Mouse (Mus musculus): ENCODE results near the gene Gtf2a2. TPM values are rescaled to one million over a fixed set of nuclear protein-coding genes. Genes with fewer than 3 reads are reported as not detected.

The Gtf2a2 gene
- 2.9 and 8.5 TPM in 2 replicates for polyA plus RNA-seq (2012; rRNA removed; ENCODE audit: low replicate concordance)

GRCm38 (mm10) chr9:70012408-70012901 is at the start of gene Gtf2a2:
Gtf2a2 (plus strand) TSS chr9:70012550.

GRCm38 (mm10) chr9:69989303-69990121 is 22.8 kb upstream of the Gtf2a2 start, which contains the start of gene Bnip2:
Bnip2 (plus strand) TSS chr9:69989466.

GRCm38 (mm10) chr9:70037988-70038387 is 25.6 kb downstream of the Gtf2a2 start, which contains the start of gene Gcnt3:
Gcnt3 (minus strand) TSS chr9:70038088.

Other genes with a start within 250 kb of the Gtf2a2 start
- gene Bnip2, start 23.1 kb upstream of the Gtf2a2 start, polyA plus RNA-seq (2012; rRNA removed; ENCODE audit: low replicate concordance) = 4.1 and 4.3 TPM in 2 replicates
- 2.1 and 9.4 TPM in 2 replicates for gene Gcnt3, start 25.5 kb downstream of the Gtf2a2 start, polyA plus RNA-seq (2012; rRNA removed; ENCODE audit: low replicate concordance)
- 0.08 and 0.69 TPM in 2 replicates for gene Fam81a, start 130.0 kb downstream of the Gtf2a2 start, polyA plus RNA-seq (2012; rRNA removed; ENCODE audit: low replicate concordance)
- 6.8 and 12.0 TPM in 2 replicates for gene Myo1e, start 194.8 kb downstream of the Gtf2a2 start, polyA plus RNA-seq (2012; rRNA removed; ENCODE audit: low replicate concordance)